ENCODE assay signal across 8 mouse cellular contexts in genomic region chr12:111878213-111878612, GRCm38 (mm10). TPM values are rescaled to one million over a fixed set of nuclear protein-coding genes. Genes with fewer than 3 reads are reported as not detected.
DNase-seq lines count a peak whose midpoint lies in the region.

No protein-coding gene starts in this region.

- 13% methylated on average over 3 of the region's 3 CpGs for WGBS in midbrain, embryonic 10.5 days

- no peaks in the 10 kb centered on the region for H3K27me3 ChIP-seq in midbrain, embryonic 10.5 days (ENCODE audit: low read depth, poor library complexity, severe bottlenecking)

- peak; percentile 76 to 91 for DNase-seq in adrenal gland, adult (ENCODE audit: inconsistent age in 2 of 2, low spot score in 1 of 2)
- DNase-seq in adrenal gland, adult 8-10 months, result no peak
- peak; percentile 91 to 96 for DNase-seq in cerebellum, postnatal 14 days
- DNase-seq in gastrocnemius, adult 18-20 months (ENCODE audit: low spot score), result peak; percentile 80
- DNase-seq in hindlimb bud, embryonic 11.5 days (ENCODE audit: extremely low spot score, low read depth, low spot score), result peak; percentile 56
- peak; percentile 72 to 83 for DNase-seq in left cerebral cortex, postnatal 14 days (ENCODE audit: low spot score in 2 of 2)
- peak; percentile 77 for DNase-seq in midbrain, embryonic 10.5 days (ENCODE audit: low spot score)
- peak; percentile 68 for DNase-seq in spleen, adult 12 weeks (ENCODE audit: low spot score)

- no peak overlapping the region for H3K4me3 ChIP-seq in midbrain, embryonic 10.5 days

- no peaks in the 10 kb centered on the region for H3K9me3 ChIP-seq in midbrain, embryonic 10.5 days (replicated peaks)

- no peaks in the 10 kb centered on the region for H3K4me1 ChIP-seq in midbrain, embryonic 10.5 days

- intact Hi-C loops in left cerebral cortex, postnatal 14 days (cut with DNase I), result loop anchor here (5.0 kb wide), 3 partner anchors 69 to 214 kb away; no protein-coding TSS in a partner anchor

- no peak overlapping the region for H3K27ac ChIP-seq in midbrain, embryonic 10.5 days (replicated peaks)

- H3K36me3 ChIP-seq in midbrain, embryonic 10.5 days, result no peaks in the 10 kb centered on the region

RNA-seq across cellular contexts. Expression of gene Ppp1r13b, which starts 29.7 kb away (rescaled TPM):
- total RNA-seq in adrenal gland, adult 8-10 months (2022), result 10 to 100 TPM; 16.0 to 26.6 (median 18.7) TPM
- total RNA-seq in gastrocnemius, adult 18-20 months (2021), result 1 to 10 TPM; 7.3 to 9.1 TPM
- 10 to 100 TPM; 61.2 to 64.4 TPM for total RNA-seq in left cerebral cortex, postnatal 14 days (2021)
- 3.5 and 4.9 TPM in 2 replicates for polyA plus RNA-seq in midbrain, embryonic 10.5 days (2016; fragmentation: Nextera tagmentation; extraction: Ambion mirVana)
